Mouse (Mus musculus) liver (tissue): ENCODE results near the gene Pdpr.
A peak's percentile ranks its signal among the peaks of the same experiment; 100 is the strongest.
"Not testable (repeated sequence)": the region's sequence is repeated elsewhere in the genome, so short reads cannot be mapped to it uniquely, and the experiment has no call there.

ENCODE experiments used
- DNase-seq: peaks from one replicate; pipeline ENCODE4 v3.0.0-alpha.2; 2020; ENCODE audit warnings: mixed read lengths

Pdpr gene

GRCm38 (mm10) chr8:111091706-111092105 lies 2.7 kb upstream of the Pdpr start:
- no peak for DNase-seq

GRCm38 (mm10) chr8:111092326-111092725 lies 2.1 kb upstream of the Pdpr start, which contains the start of gene Clec18a:
Clec18a (minus strand) TSS chr8:111092426.
- DNase-seq, result not testable (repeated sequence)

- DNase-seq, result not testable (repeated sequence)
Measured at GRCm38 (mm10) chr8:111094719-111095302, 381 bp downstream of the Pdpr start.

- DNase-seq, result no peak
Measured at GRCm38 (mm10) chr8:111114891-111115290, 20.5 kb downstream of the Pdpr start.

GRCm38 (mm10) chr8:111119481-111119880 lies 25.1 kb downstream of the Pdpr start:
- no peak for DNase-seq

- DNase-seq, result no peak
Measured at GRCm38 (mm10) chr8:111130756-111131155, 36.3 kb downstream of the Pdpr start.

GRCm38 (mm10) chr8:111142521-111142920 lies 48.1 kb downstream of the Pdpr start:
- DNase-seq, result no peak

- peak; percentile 11 for DNase-seq
Measured at GRCm38 (mm10) chr8:111144901-111145459, 50.5 kb downstream of the Pdpr start.

- peak; percentile 96 for DNase-seq
Measured at GRCm38 (mm10) chr8:111145460-111146012, 51.1 kb downstream of the Pdpr start.

- no peak for DNase-seq
Measured at GRCm38 (mm10) chr8:111155721-111156436, 61.4 kb downstream of the Pdpr start.

- peak; percentile 64 for DNase-seq
Measured at GRCm38 (mm10) chr8:111157617-111158016, 63.2 kb downstream of the Pdpr start.

- no peak for DNase-seq
Measured at GRCm38 (mm10) chr8:111171661-111172060, 77.2 kb downstream of the Pdpr start.

GRCm38 (mm10) chr8:111185472-111185947 lies 91.1 kb downstream of the Pdpr start:
- no peak for DNase-seq
